Mouse (Mus musculus): ENCODE results near the gene Lgals3bp. TPM values are rescaled to one million over a fixed set of nuclear protein-coding genes. Genes with fewer than 3 reads are reported as not detected.

The Lgals3bp gene
- polyA plus RNA-seq, 1 experiment: 22.7 TPM

DNA sequence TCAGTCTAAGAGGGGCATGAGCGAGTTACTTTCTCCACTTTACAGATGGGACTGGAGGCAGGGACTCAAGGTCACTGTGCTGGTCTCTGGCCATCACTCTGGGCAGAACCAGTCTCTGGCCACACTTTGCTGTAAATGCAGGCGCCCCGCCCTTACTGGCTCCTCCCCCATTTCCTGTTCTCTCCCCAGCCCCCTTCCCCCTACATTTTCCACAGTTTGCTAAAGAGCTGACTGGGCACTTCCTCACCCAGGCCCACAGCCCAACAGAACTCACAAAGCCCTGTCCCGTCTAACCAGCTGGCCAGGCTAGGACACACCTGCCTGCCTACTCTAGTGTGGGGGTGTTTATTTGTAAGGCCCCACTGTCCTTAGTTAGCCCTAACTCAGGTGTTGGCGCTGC is 53.0 kb downstream of the Lgals3bp start:
- no peak for TF ChIP-seq CTCF (IDR thresholded peaks at IDR 0.05; ENCODE audit: control insufficient read depth, insufficient read depth, insufficient replicate concordance, low read depth, low read length)
- no peak for TF ChIP-seq POLR2A (IDR thresholded peaks at IDR 0.05; ENCODE audit: control insufficient read depth, low read depth, low read length)
- Histone ChIP-seq H3K27ac (ENCODE audit: control insufficient read depth, insufficient read depth, low read depth, low read length) (peak overlapping the region; percentile 49), H3K4me3 (ENCODE audit: control insufficient read depth, low read depth, low read length) (no peak overlapping the region), H3K4me1 (ENCODE audit: control insufficient read depth, insufficient read depth, low read length) (peaks cover 12% of the 10 kb centered on the region), H3K36me3 (ENCODE audit: control insufficient read depth, insufficient read depth, low read length) (no peaks in the 10 kb centered on the region), H3K27me3 (ENCODE audit: control insufficient read depth, insufficient read depth, low read length) (no peaks in the 10 kb centered on the region)

DNA sequence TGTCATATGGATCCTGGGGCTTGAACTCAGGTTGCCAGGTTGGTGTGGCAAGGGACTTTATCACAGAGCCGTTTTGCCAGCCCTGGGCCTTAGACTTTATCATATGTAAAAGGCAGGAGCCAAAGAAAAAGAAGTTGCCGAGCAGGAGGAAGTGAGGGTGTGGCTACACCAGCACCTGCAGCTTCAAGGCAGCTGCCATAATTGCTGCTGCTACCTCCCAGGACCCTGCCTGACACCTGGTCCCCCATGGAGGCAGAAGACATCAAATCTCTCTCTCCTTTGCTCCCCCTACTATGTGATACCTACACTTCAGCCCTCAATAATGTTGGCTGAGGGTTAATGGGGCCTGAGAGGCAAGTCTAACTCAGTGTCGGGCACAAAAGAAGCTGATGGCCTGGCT is 53.5 kb downstream of the Lgals3bp start:
- H3K27ac ChIP-seq (ENCODE audit: control insufficient read depth, insufficient read depth, low read depth, low read length): peak overlapping the region; percentile 44
- H3K4me3 ChIP-seq (ENCODE audit: control insufficient read depth, low read depth, low read length): no peak overlapping the region
- no peaks in the 10 kb centered on the region for H3K36me3 ChIP-seq (ENCODE audit: control insufficient read depth, insufficient read depth, low read length)
- H3K27me3 ChIP-seq (ENCODE audit: control insufficient read depth, insufficient read depth, low read length): no peaks in the 10 kb centered on the region
- TF ChIP-seq CTCF (IDR thresholded peaks at IDR 0.05; ENCODE audit: control insufficient read depth, insufficient read depth, insufficient replicate concordance, low read depth, low read length): no peak
- TF ChIP-seq POLR2A (IDR thresholded peaks at IDR 0.05; ENCODE audit: control insufficient read depth, low read depth, low read length): no peak
- H3K4me1 ChIP-seq (ENCODE audit: control insufficient read depth, insufficient read depth, low read length): peaks cover 12% of the 10 kb centered on the region

DNA sequence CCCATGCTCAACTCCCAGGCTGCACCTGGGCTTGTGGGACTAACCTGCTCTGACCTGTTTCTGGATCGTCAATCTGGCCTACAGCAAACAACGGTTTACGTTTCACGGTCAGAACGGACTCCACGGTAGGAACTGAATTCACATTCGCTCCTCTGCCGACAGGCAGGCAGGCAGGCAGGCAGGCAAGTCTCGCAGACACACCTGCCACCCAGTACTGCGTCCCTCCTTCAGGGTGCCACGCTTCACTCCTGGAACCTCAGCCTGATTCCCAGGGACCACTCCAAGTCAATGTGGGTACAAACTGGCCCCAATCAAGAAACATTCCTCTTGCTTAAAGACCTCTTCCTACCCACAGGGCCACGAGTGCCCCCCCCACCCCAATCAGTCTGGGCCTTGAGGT is 54.0 kb downstream of the Lgals3bp start:
- H3K36me3 ChIP-seq (ENCODE audit: control insufficient read depth, insufficient read depth, low read length): no peaks in the 10 kb centered on the region
- no peak overlapping the region for H3K4me3 ChIP-seq (ENCODE audit: control insufficient read depth, low read depth, low read length)
- no peak for TF ChIP-seq CTCF (IDR thresholded peaks at IDR 0.05; ENCODE audit: control insufficient read depth, insufficient read depth, insufficient replicate concordance, low read depth, low read length)
- no peak for TF ChIP-seq POLR2A (IDR thresholded peaks at IDR 0.05; ENCODE audit: control insufficient read depth, low read depth, low read length)
- no peaks in the 10 kb centered on the region for H3K27me3 ChIP-seq (ENCODE audit: control insufficient read depth, insufficient read depth, low read length)
- H3K4me1 ChIP-seq (ENCODE audit: control insufficient read depth, insufficient read depth, low read length): peaks cover 12% of the 10 kb centered on the region
- peak overlapping the region; percentile 23; the same call in 1 of the 2 replicates for H3K27ac ChIP-seq (ENCODE audit: control insufficient read depth, insufficient read depth, low read depth, low read length)

DNA sequence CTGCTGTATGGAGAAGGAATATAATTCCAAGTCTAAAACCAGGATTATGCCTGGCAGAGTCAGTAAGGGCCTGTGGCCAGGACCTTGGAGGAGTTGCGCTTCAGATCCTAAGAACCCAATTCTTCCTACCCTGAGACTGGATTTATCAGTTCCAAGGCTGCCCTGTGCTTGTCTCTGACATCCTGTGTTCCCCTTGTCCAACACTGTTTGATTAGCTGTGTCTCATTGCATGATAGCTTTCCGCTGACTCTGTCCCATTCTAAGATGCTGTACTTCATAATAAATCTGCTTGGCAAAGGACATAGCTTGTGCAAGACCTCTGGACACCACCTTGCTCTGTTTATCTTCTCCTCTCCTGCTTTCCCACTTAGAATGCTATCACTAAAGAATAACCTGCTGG is 54.5 kb downstream of the Lgals3bp start:
- Histone ChIP-seq H3K27ac (ENCODE audit: control insufficient read depth, insufficient read depth, low read depth, low read length) (no peak overlapping the region), H3K27me3 (ENCODE audit: control insufficient read depth, insufficient read depth, low read length) (no peaks in the 10 kb centered on the region), H3K4me3 (ENCODE audit: control insufficient read depth, low read depth, low read length) (no peak overlapping the region), H3K36me3 (ENCODE audit: control insufficient read depth, insufficient read depth, low read length) (no peaks in the 10 kb centered on the region), H3K4me1 (ENCODE audit: control insufficient read depth, insufficient read depth, low read length) (peaks cover 12% of the 10 kb centered on the region)
- no peak for TF ChIP-seq CTCF (IDR thresholded peaks at IDR 0.05; ENCODE audit: control insufficient read depth, insufficient read depth, insufficient replicate concordance, low read depth, low read length)
- no peak for TF ChIP-seq POLR2A (IDR thresholded peaks at IDR 0.05; ENCODE audit: control insufficient read depth, low read depth, low read length)

DNA sequence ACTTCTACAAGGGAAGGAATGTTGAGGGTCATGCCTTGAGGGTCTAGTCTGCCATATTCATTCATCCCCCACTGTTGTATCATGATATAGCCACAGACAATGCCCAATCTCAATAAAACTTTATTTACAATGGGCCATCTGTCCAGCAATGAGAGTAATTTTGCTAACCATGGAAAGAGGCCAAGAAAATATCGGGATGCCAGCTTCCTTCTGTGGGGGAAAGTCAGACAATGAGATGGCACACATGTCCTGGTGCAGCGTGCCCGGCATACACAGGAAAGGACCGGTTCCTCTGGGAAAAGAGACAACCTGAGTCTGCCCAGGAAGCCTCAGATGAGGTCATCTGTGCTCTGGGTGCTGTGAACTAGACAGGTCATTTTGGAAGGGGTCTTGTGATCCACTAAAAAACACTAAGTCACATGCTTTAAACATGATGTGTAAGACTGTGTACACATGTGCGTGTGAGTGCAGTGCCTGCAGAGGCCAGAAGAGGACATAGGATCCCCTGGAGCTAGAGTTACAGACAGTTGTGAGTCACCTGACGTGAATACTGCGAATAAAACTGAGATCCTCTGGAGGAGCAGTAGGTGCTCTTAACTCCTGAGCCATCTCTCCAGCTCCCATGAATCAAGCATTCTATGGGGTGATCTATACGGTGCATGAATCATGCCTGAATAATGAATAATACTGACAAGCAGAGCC is 55.3 kb downstream of the Lgals3bp start:
- no peak overlapping the region for H3K27ac ChIP-seq (ENCODE audit: control insufficient read depth, insufficient read depth, low read depth, low read length)
- no peak overlapping the region for H3K4me3 ChIP-seq (ENCODE audit: control insufficient read depth, low read depth, low read length)
- H3K27me3 ChIP-seq (ENCODE audit: control insufficient read depth, insufficient read depth, low read length): no peaks in the 10 kb centered on the region
- H3K36me3 ChIP-seq (ENCODE audit: control insufficient read depth, insufficient read depth, low read length): no peaks in the 10 kb centered on the region
- peaks cover 15% of the 10 kb centered on the region for H3K4me1 ChIP-seq (ENCODE audit: control insufficient read depth, insufficient read depth, low read length)
- TF ChIP-seq POLR2A (IDR thresholded peaks at IDR 0.05; ENCODE audit: control insufficient read depth, low read depth, low read length): no peak
- no peak for TF ChIP-seq CTCF (IDR thresholded peaks at IDR 0.05; ENCODE audit: control insufficient read depth, insufficient read depth, insufficient replicate concordance, low read depth, low read length)

DNA sequence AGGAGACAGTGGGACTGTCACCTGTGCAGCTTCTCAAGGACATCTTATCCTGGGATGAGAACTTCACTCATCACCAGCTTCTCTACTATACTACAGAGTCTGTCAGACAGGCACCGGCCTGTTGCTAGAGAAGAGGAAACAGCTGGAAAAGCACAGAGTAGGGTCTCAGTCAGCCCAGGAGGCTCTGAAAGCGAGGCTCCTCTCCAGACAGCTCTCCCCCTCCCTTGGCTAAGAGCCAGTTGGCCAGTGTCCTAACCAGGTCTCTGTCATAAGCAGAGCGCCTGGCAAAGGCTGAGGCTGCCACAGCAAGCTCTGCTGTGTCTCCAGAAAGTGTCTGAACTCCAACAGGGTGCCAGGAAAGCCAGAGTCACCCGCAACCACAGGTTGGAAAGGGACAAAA is 56.2 kb downstream of the Lgals3bp start:
- peaks cover 12% of the 10 kb centered on the region for H3K4me1 ChIP-seq (ENCODE audit: control insufficient read depth, insufficient read depth, low read length)
- no peaks in the 10 kb centered on the region for H3K27me3 ChIP-seq (ENCODE audit: control insufficient read depth, insufficient read depth, low read length)
- TF ChIP-seq POLR2A (IDR thresholded peaks at IDR 0.05; ENCODE audit: control insufficient read depth, low read depth, low read length) (no peak), CTCF (IDR thresholded peaks at IDR 0.05; ENCODE audit: control insufficient read depth, insufficient read depth, insufficient replicate concordance, low read depth, low read length) (no peak)
- H3K4me3 ChIP-seq (ENCODE audit: control insufficient read depth, low read depth, low read length): no peak overlapping the region
- no peak overlapping the region for H3K27ac ChIP-seq (ENCODE audit: control insufficient read depth, insufficient read depth, low read depth, low read length)
- no peaks in the 10 kb centered on the region for H3K36me3 ChIP-seq (ENCODE audit: control insufficient read depth, insufficient read depth, low read length)

DNA sequence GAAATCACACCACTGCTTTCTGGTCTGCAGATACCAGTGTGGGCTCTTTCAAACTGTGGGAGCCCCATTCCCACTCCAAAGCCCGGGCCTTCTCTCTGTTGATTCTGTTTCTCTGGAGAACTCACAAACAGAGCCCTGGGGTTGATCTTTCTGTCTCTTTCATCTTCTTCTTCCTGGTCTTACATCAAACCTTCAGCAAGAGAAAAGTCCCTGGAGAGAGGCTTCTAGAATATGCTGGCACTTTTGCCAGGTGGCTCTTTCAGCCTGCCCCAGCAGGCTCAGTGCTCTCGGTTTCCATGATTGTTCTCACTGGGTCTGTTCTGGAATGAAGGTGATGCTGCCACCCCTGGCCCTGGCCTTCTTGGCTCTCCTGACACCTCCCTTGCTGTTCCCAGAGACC is 58.3 kb downstream of the Lgals3bp start:
- TF ChIP-seq CTCF (IDR thresholded peaks at IDR 0.05; ENCODE audit: control insufficient read depth, insufficient read depth, insufficient replicate concordance, low read depth, low read length) (no peak), POLR2A (IDR thresholded peaks at IDR 0.05; ENCODE audit: control insufficient read depth, low read depth, low read length) (no peak)
- Histone ChIP-seq H3K36me3 (ENCODE audit: control insufficient read depth, insufficient read depth, low read length) (no peaks in the 10 kb centered on the region), H3K27ac (ENCODE audit: control insufficient read depth, insufficient read depth, low read depth, low read length) (no peak overlapping the region), H3K27me3 (ENCODE audit: control insufficient read depth, insufficient read depth, low read length) (no peaks in the 10 kb centered on the region), H3K4me3 (ENCODE audit: control insufficient read depth, low read depth, low read length) (peak overlapping the region; percentile 91), H3K4me1 (ENCODE audit: control insufficient read depth, insufficient read depth, low read length) (peaks cover 9% of the 10 kb centered on the region)

Other genes starting within 250 kb of the Lgals3bp start
- gene Cyth1, start 153.5 kb downstream of the Lgals3bp start, polyA plus RNA-seq (2012; rRNA removed): 31.8 and 31.9 TPM in 2 replicates
- 3.7 and 3.9 TPM in 2 replicates for gene Usp36, start 111.8 kb downstream of the Lgals3bp start, polyA plus RNA-seq (2012; rRNA removed)
- gene Cep295nl, start 59.6 kb downstream of the Lgals3bp start, polyA plus RNA-seq (2012; rRNA removed): 274 and 283 TPM in 2 replicates
- gene Timp2, start 46.4 kb downstream of the Lgals3bp start, polyA plus RNA-seq (2012; rRNA removed): 81.7 and 94.1 TPM in 2 replicates
- 37.8 and 38.5 TPM in 2 replicates for gene Cant1, start 17.0 kb upstream of the Lgals3bp start, polyA plus RNA-seq (2012; rRNA removed)
- 1.9 and 2.5 TPM in 2 replicates for gene C1qtnf1, start 26.1 kb upstream of the Lgals3bp start, polyA plus RNA-seq (2012; rRNA removed)
- gene Engase, start 74.7 kb upstream of the Lgals3bp start, polyA plus RNA-seq (2012; rRNA removed): 2.9 and 3.2 TPM in 2 replicates

Measured in testis, adult 2 months (tissue).